Mouse (Mus musculus) CH12.LX (cell line): Measurements from ENCODE around the gene Fhit.

Experiments
- CTCF ChIP-seq, 2 experiments: IDR thresholded peaks in 1 of 2; conservative IDR thresholded peaks in 1 of 2; 2 replicates each; pipeline ENCODE4 v1.5.1; 2011 to 2012; ENCODE audit warnings: low read depth in 2 of 2, low read length in 2 of 2, improper control_type of control experiment in 1 of 2, inconsistent platforms in 1 of 2, mild to moderate bottlenecking in 1 of 2, moderate library complexity in 1 of 2
- EP300 ChIP-seq: IDR thresholded peaks from 2 replicates; pipeline ENCODE4 v1.6.1; 2011; ENCODE audit warnings: low read length, improper control_type of control experiment
- GABPA ChIP-seq: IDR thresholded peaks from 2 replicates; pipeline ENCODE4 v1.6.1; 2012; ENCODE audit warnings: low read depth, low read length, improper control_type of control experiment, inconsistent platforms; ENCODE audit not compliant: insufficient replicate concordance
- MAZ ChIP-seq: IDR thresholded peaks from 2 replicates; pipeline ENCODE4 v1.6.1; 2012; ENCODE audit warnings: low read depth, mild to moderate bottlenecking, inconsistent platforms, low read length, improper control_type of control experiment, moderate library complexity
- MXI1 ChIP-seq: IDR thresholded peaks from 2 replicates; pipeline ENCODE4 v1.6.1; 2011; ENCODE audit warnings: mild to moderate bottlenecking, low read depth, low read length, improper control_type of control experiment
- NELFE ChIP-seq: IDR thresholded peaks from 2 replicates; pipeline ENCODE4 v1.6.1; 2011; ENCODE audit warnings: low read depth, low read length, improper control_type of control experiment
- POLR2A ChIP-seq: IDR thresholded peaks from 2 replicates; pipeline ENCODE4 v1.6.1; 2011; ENCODE audit warnings: low read depth, mild to moderate bottlenecking, improper control_type of control experiment, low read length
- TBP ChIP-seq: conservative IDR thresholded peaks from 2 replicates; pipeline ENCODE4 v1.6.1; 2011; ENCODE audit warnings: low read depth, low read length, improper control_type of control experiment
- TCF12 ChIP-seq: IDR thresholded peaks from 2 replicates; pipeline ENCODE4 v1.6.1; 2014; ENCODE audit warnings: low read depth, mild to moderate bottlenecking, inconsistent platforms, low read length, improper control_type of control experiment
- ZMIZ1 ChIP-seq: IDR thresholded peaks from 2 replicates; pipeline ENCODE4 v1.6.1; 2012; ENCODE audit warnings: low read depth, mild to moderate bottlenecking, inconsistent platforms, low read length, improper control_type of control experiment

- no peak for TF ChIP-seq ZMIZ1
- no peak for TF ChIP-seq TBP
- no peak for TF ChIP-seq EP300
- no peak for TF ChIP-seq GABPA
- TF ChIP-seq POLR2A = no peak
- no peak for TF ChIP-seq MXI1
- no peak for TF ChIP-seq NELFE
- no peak for TF ChIP-seq CTCF (conservative IDR thresholded peaks at IDR 0.05 in 1 of 2, IDR thresholded peaks at IDR 0.05 in 1 of 2; ENCODE audit: low read depth in 2 of 2, low read length in 2 of 2)
- no peak for TF ChIP-seq MAZ
- no peak for TF ChIP-seq TCF12
Observed at GRCm38 (mm10) chr14:10933667-10934066, 228.2 kb downstream of the Fhit start.
